Mouse (Mus musculus) kidney, adult 2 months (tissue): ENCODE measurements around the gene Ets2.

Source experiments
- CTCF ChIP-seq: fragments of 200-500 bp; conservative IDR thresholded peaks from 2 replicates; pipeline ENCODE4 v1.5.1; 2011; ENCODE audit warnings: low read depth, mild to moderate bottlenecking, control low read depth, low read length, moderate library complexity, mixed read lengths; ENCODE audit not compliant: insufficient read depth, insufficient read length
- POLR2A ChIP-seq: fragments of 200-500 bp; IDR thresholded peaks from one replicate; pipeline ENCODE4 v1.6.1; 2011; ENCODE audit warnings: low read depth, low read length, control low read depth

GRCm38 (mm10) chr16:95699721-95700120, 2.2 kb upstream of the Ets2 start:
- TF ChIP-seq CTCF (no peak), POLR2A (no peak)
